Mouse (Mus musculus) ES-Bruce4 (cell line): Measurements from ENCODE around the gene Raly.

Source experiments
- CTCF ChIP-seq: IDR thresholded peaks from one replicate; pipeline ENCODE4 v1.8.1; 2011; ENCODE audit warnings: low read depth, low read length
- EP300 ChIP-seq: IDR thresholded peaks from 2 replicates; pipeline ENCODE4 v1.6.1; 2011; ENCODE audit warnings: low read depth, low read length; ENCODE audit not compliant: insufficient read depth
- POLR2A ChIP-seq: IDR thresholded peaks from one replicate; pipeline ENCODE4 v1.8.1; 2011; ENCODE audit warnings: low read length; ENCODE audit not compliant: insufficient read depth

DNA sequence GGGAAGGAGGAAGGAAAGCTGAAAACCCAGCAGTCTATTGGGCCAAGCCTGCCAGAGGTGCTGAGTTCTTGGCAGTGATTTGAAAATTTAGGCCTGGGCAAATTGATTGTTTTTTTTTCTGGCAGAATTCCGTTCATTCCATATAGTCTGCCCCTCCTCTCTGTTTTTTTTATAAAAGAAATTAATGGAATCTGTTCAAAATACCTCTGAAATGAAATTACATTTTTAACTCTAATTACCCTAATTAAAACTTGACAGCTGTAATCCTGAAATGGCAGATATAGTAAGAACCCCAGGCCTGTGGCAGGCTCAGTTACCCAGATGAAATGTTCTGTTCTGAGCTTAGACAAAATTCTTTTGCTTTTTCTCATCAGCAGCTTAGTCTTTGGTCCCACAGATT lies 19.9 kb downstream of the Raly start:
- TF ChIP-seq CTCF (no peak), POLR2A (no peak), EP300 (no peak)
